Mouse (Mus musculus): ENCODE results near the gene Ccz1. TPM values are rescaled to one million over a fixed set of nuclear protein-coding genes. Genes with fewer than 3 reads are reported as not detected.

The Ccz1 gene
- polyA plus RNA-seq, 1 experiment from 2014 or later: 33.4 TPM

- H3K4me1 ChIP-seq (ENCODE audit: control insufficient read depth, low read depth, low read length): no peaks in the 10 kb centered on the region
- H3K27me3 ChIP-seq (ENCODE audit: control insufficient read depth, insufficient read depth, low read depth, low read length): no peaks in the 10 kb centered on the region
- peaks cover 26% of the 10 kb centered on the region for H3K36me3 ChIP-seq (ENCODE audit: control insufficient read depth, insufficient read depth)
- no peak for ATAC-seq (ENCODE audit: low read depth)
- H3K9me3 ChIP-seq (replicated peaks; ENCODE audit: control insufficient read depth, low read length): no peaks in the 10 kb centered on the region
- H3K27ac ChIP-seq (ENCODE audit: low read length): no peak overlapping the region
- WGBS (ENCODE audit: insufficient replicate concordance): 79% methylated on average over 15 of the region's 15 CpGs
- H3K9ac ChIP-seq (ENCODE audit: low read depth, low read length): no peak overlapping the region
- H3K4me2 ChIP-seq (ENCODE audit: low read depth, low read length): no peak overlapping the region
- H3K4me3 ChIP-seq (ENCODE audit: low read depth, low read length): no peak overlapping the region
Observed at GRCm38 (mm10) chr5:144002461-144003192, 12.1 kb downstream of the Ccz1 start.

- Histone ChIP-seq H3K9me3 (replicated peaks; ENCODE audit: control insufficient read depth, low read length) (no peaks in the 10 kb centered on the region), H3K27me3 (ENCODE audit: control insufficient read depth, insufficient read depth, low read depth, low read length) (no peaks in the 10 kb centered on the region), H3K27ac (ENCODE audit: low read length) (no peak overlapping the region), H3K4me1 (ENCODE audit: control insufficient read depth, low read depth, low read length) (no peaks in the 10 kb centered on the region), H3K9ac (ENCODE audit: low read depth, low read length) (no peak overlapping the region), H3K4me2 (ENCODE audit: low read depth, low read length) (no peak overlapping the region), H3K4me3 (ENCODE audit: low read depth, low read length) (no peak overlapping the region), H3K36me3 (ENCODE audit: control insufficient read depth, insufficient read depth) (peaks cover 30% of the 10 kb centered on the region)
- WGBS (ENCODE audit: insufficient replicate concordance): 77% methylated on average over 1 of the region's 1 CpGs
- ATAC-seq (ENCODE audit: low read depth): no peak
Observed at GRCm38 (mm10) chr5:143999409-143999808, 15.3 kb downstream of the Ccz1 start.

GRCm38 (mm10) chr5:143994632-143995365 lies 19.9 kb downstream of the Ccz1 start:
- peaks cover 42% of the 10 kb centered on the region for H3K36me3 ChIP-seq (ENCODE audit: control insufficient read depth, insufficient read depth)
- WGBS (ENCODE audit: insufficient replicate concordance): 72% methylated on average over 11 of the region's 11 CpGs
- H3K27me3 ChIP-seq (ENCODE audit: control insufficient read depth, insufficient read depth, low read depth, low read length): no peaks in the 10 kb centered on the region
- no peak overlapping the region for H3K4me2 ChIP-seq (ENCODE audit: low read depth, low read length)
- no peak for ATAC-seq (ENCODE audit: low read depth)
- no peaks in the 10 kb centered on the region for H3K9me3 ChIP-seq (replicated peaks; ENCODE audit: control insufficient read depth, low read length)
- no peak overlapping the region for H3K4me3 ChIP-seq (ENCODE audit: low read depth, low read length)
- H3K9ac ChIP-seq (ENCODE audit: low read depth, low read length): no peak overlapping the region
- H3K27ac ChIP-seq (ENCODE audit: low read length): no peak overlapping the region
- no peaks in the 10 kb centered on the region for H3K4me1 ChIP-seq (ENCODE audit: control insufficient read depth, low read depth, low read length)

GRCm38 (mm10) chr5:143993849-143994248 lies 20.8 kb downstream of the Ccz1 start:
- no peak for ATAC-seq (ENCODE audit: low read depth)
- no peak overlapping the region for H3K4me2 ChIP-seq (ENCODE audit: low read depth, low read length)
- no peaks in the 10 kb centered on the region for H3K9me3 ChIP-seq (replicated peaks; ENCODE audit: control insufficient read depth, low read length)
- H3K4me1 ChIP-seq (ENCODE audit: control insufficient read depth, low read depth, low read length): no peaks in the 10 kb centered on the region
- no peak overlapping the region for H3K4me3 ChIP-seq (ENCODE audit: low read depth, low read length)
- H3K36me3 ChIP-seq (ENCODE audit: control insufficient read depth, insufficient read depth): peaks cover 38% of the 10 kb centered on the region
- no peaks in the 10 kb centered on the region for H3K27me3 ChIP-seq (ENCODE audit: control insufficient read depth, insufficient read depth, low read depth, low read length)
- 84% methylated on average over 5 of the region's 5 CpGs for WGBS (ENCODE audit: insufficient replicate concordance)
- H3K27ac ChIP-seq (ENCODE audit: low read length): no peak overlapping the region
- H3K9ac ChIP-seq (ENCODE audit: low read depth, low read length): no peak overlapping the region

- no peak overlapping the region for H3K27ac ChIP-seq (ENCODE audit: low read length)
- H3K36me3 ChIP-seq (ENCODE audit: control insufficient read depth, insufficient read depth): peaks cover 38% of the 10 kb centered on the region
- no peak overlapping the region for H3K4me3 ChIP-seq (ENCODE audit: low read depth, low read length)
- no peaks in the 10 kb centered on the region for H3K4me1 ChIP-seq (ENCODE audit: control insufficient read depth, low read depth, low read length)
- H3K9ac ChIP-seq (ENCODE audit: low read depth, low read length): no peak overlapping the region
- H3K9me3 ChIP-seq (replicated peaks; ENCODE audit: control insufficient read depth, low read length): no peaks in the 10 kb centered on the region
- ATAC-seq (ENCODE audit: low read depth): no peak
- no peaks in the 10 kb centered on the region for H3K27me3 ChIP-seq (ENCODE audit: control insufficient read depth, insufficient read depth, low read depth, low read length)
- 81% methylated on average over 8 of the region's 8 CpGs for WGBS (ENCODE audit: insufficient replicate concordance)
- H3K4me2 ChIP-seq (ENCODE audit: low read depth, low read length): no peak overlapping the region
Observed at GRCm38 (mm10) chr5:143993260-143993659, 21.4 kb downstream of the Ccz1 start.

- no peaks in the 10 kb centered on the region for H3K9me3 ChIP-seq (replicated peaks; ENCODE audit: control insufficient read depth, low read length)
- WGBS (ENCODE audit: insufficient replicate concordance): 81% methylated on average over 10 of the region's 10 CpGs
- H3K27ac ChIP-seq (ENCODE audit: low read length): no peak overlapping the region
- no peak overlapping the region for H3K4me3 ChIP-seq (ENCODE audit: low read depth, low read length)
- H3K4me1 ChIP-seq (ENCODE audit: control insufficient read depth, low read depth, low read length): no peaks in the 10 kb centered on the region
- H3K27me3 ChIP-seq (ENCODE audit: control insufficient read depth, insufficient read depth, low read depth, low read length): no peaks in the 10 kb centered on the region
- peaks cover 44% of the 10 kb centered on the region for H3K36me3 ChIP-seq (ENCODE audit: control insufficient read depth, insufficient read depth)
- ATAC-seq (ENCODE audit: low read depth): no peak
- no peak overlapping the region for H3K9ac ChIP-seq (ENCODE audit: low read depth, low read length)
- H3K4me2 ChIP-seq (ENCODE audit: low read depth, low read length): no peak overlapping the region
Observed at GRCm38 (mm10) chr5:143992661-143993060, 22.0 kb downstream of the Ccz1 start.

- peaks cover 46% of the 10 kb centered on the region for H3K36me3 ChIP-seq (ENCODE audit: control insufficient read depth, insufficient read depth)
- WGBS (ENCODE audit: insufficient replicate concordance): 43% methylated on average over 11 of the region's 11 CpGs
- H3K9ac ChIP-seq (ENCODE audit: low read depth, low read length): no peak overlapping the region
- no peaks in the 10 kb centered on the region for H3K4me1 ChIP-seq (ENCODE audit: control insufficient read depth, low read depth, low read length)
- H3K27ac ChIP-seq (ENCODE audit: low read length): no peak overlapping the region
- no peaks in the 10 kb centered on the region for H3K9me3 ChIP-seq (replicated peaks; ENCODE audit: control insufficient read depth, low read length)
- no peak overlapping the region for H3K4me2 ChIP-seq (ENCODE audit: low read depth, low read length)
- no peaks in the 10 kb centered on the region for H3K27me3 ChIP-seq (ENCODE audit: control insufficient read depth, insufficient read depth, low read depth, low read length)
- 0 out of 2 replicates have a peak, but pooled peaks have one; percentile 16 for ATAC-seq (ENCODE audit: low read depth)
- H3K4me3 ChIP-seq (ENCODE audit: low read depth, low read length): no peak overlapping the region
Observed at GRCm38 (mm10) chr5:143990086-143990485, 24.6 kb downstream of the Ccz1 start.

- H3K4me3 ChIP-seq (ENCODE audit: low read depth, low read length): no peak overlapping the region
- no peak overlapping the region for H3K27ac ChIP-seq (ENCODE audit: low read length)
- H3K36me3 ChIP-seq (ENCODE audit: control insufficient read depth, insufficient read depth): peaks cover 45% of the 10 kb centered on the region
- no peaks in the 10 kb centered on the region for H3K4me1 ChIP-seq (ENCODE audit: control insufficient read depth, low read depth, low read length)
- no peak overlapping the region for H3K9ac ChIP-seq (ENCODE audit: low read depth, low read length)
- no peak for ATAC-seq (ENCODE audit: low read depth)
- H3K9me3 ChIP-seq (replicated peaks; ENCODE audit: control insufficient read depth, low read length): no peaks in the 10 kb centered on the region
- H3K4me2 ChIP-seq (ENCODE audit: low read depth, low read length): no peak overlapping the region
- H3K27me3 ChIP-seq (ENCODE audit: control insufficient read depth, insufficient read depth, low read depth, low read length): no peaks in the 10 kb centered on the region
- 79% methylated on average over 4 of the region's 4 CpGs for WGBS (ENCODE audit: insufficient replicate concordance)
Observed at GRCm38 (mm10) chr5:143989046-143989445, 25.6 kb downstream of the Ccz1 start.

GRCm38 (mm10) chr5:143987596-143987995 lies 27.1 kb downstream of the Ccz1 start:
- Histone ChIP-seq H3K9me3 (replicated peaks; ENCODE audit: control insufficient read depth, low read length) (no peaks in the 10 kb centered on the region), H3K36me3 (ENCODE audit: control insufficient read depth, insufficient read depth) (peaks cover 34% of the 10 kb centered on the region), H3K4me2 (ENCODE audit: low read depth, low read length) (no peak overlapping the region), H3K4me1 (ENCODE audit: control insufficient read depth, low read depth, low read length) (no peaks in the 10 kb centered on the region), H3K27ac (ENCODE audit: low read length) (no peak overlapping the region), H3K4me3 (ENCODE audit: low read depth, low read length) (no peak overlapping the region), H3K27me3 (ENCODE audit: control insufficient read depth, insufficient read depth, low read depth, low read length) (no peaks in the 10 kb centered on the region), H3K9ac (ENCODE audit: low read depth, low read length) (no peak overlapping the region)
- ATAC-seq (ENCODE audit: low read depth): no peak
- WGBS (ENCODE audit: insufficient replicate concordance): 85% methylated on average over 3 of the region's 3 CpGs

All from liver, embryonic 16.5 days (tissue).